Mouse (Mus musculus) Patski (cell line): ENCODE measurements at regions not wholly inside any gene's neighbourhood (a gene's known extent, or its start where the extent isn't known, plus 50 kb on each side); places are given as distances from the start of the nearest gene placed in this dataset.
A peak's percentile ranks its signal among the peaks of the same experiment; 100 is the strongest.

Experiments used
- ATAC-seq: fragments of 100-300 bp; one replicate; pipeline ENCODE4 v1.8.0; 2021
- CTCF ChIA-PET: fragments of 350-600 bp; sonication (Branson Sonifier 250); formaldehyde crosslinking; loops from one replicate; lab custom pipeline; 2022; ENCODE audit warnings: inconsistent platforms; lab: Charles Lee
- POLR2A ChIA-PET: fragments of 350-600 bp; sonication (Branson Sonifier 250); formaldehyde crosslinking; loops from one replicate; lab custom pipeline; 2022; ENCODE audit warnings: antibody characterized with exemption, inconsistent platforms; lab: Charles Lee
- DNase-seq: peaks from one replicate; pipeline ENCODE4 v3.0.0-alpha.2; 2011; ENCODE audit warnings: low read depth, low spot score
- H3K27me3 ChIP-seq: fragments of 371-371 bp; one replicate; pipeline ENCODE4 v1.5.1; 2021
- CTCF ChIP-seq: fragments of 100-300 bp; IDR thresholded peaks from one replicate; pipeline ENCODE4 v1.5.1; 2021
- in situ Hi-C: fragments of 300-500 bp; cut with MboI; formaldehyde crosslinking; loops from 3 replicates; pipeline ENCODE4 v1.11.1; 2018; ENCODE audit warnings: low pct_unique_long_range_greater_than_20kb, mixed read lengths

DNA sequence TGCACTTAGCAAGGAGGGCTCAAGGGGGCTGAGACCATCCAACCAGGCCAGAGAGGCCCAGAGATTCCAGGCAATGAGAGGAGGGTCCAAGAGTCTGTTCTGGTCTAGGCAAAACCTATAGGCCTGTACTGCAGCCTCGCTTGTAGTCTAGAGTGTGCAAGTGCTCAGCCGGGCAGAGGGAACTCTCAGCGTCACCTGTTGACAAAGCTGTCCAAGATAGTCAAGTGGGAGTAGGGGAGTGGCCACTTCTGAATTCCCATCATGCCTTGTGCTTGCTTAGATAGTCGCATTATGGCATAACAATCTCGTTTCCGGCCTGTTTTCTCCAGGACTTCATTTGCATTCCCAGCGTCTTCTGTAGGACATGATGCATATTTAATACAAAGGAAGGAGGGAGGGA lies 398.7 kb upstream of the Zmiz1 start:
- peaks cover 12% of the 10 kb centered on the region for H3K27me3 ChIP-seq
- ChIA-PET POLR2A (no interaction called here), CTCF (no interaction called here)
- in situ Hi-C loops, result no loop called here
- ATAC-seq (no peak), DNase-seq (no peak)
- TF ChIP-seq CTCF, result no peak

DNA sequence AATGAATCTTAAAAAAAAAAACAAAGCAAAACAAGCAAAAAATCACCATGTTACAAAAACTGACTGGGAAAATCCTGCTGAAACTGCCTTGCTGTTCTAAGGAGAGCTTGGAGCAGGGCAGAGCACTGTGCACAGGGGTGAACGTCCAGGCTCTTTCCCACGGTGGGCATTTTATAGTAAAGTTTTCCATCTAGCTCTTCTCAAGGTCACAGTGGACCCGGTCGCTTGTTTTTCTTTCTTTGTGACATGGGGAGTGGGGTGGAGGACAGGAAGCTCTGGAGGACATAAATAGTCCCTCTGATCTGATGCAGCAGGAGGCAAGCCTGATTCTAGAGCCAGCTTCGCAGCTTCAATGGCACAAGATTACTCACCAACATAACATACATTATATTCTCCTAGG lies 395.9 kb upstream of the Zmiz1 start:
- in situ Hi-C loops, result no loop called here
- ChIA-PET CTCF (no interaction called here), POLR2A (interaction anchor here (0.6 kb wide), 1 partner anchor 149 kb away, joined by 7 read pairs; no protein-coding TSS in a partner anchor)
- no peak for TF ChIP-seq CTCF
- H3K27me3 ChIP-seq, result peaks cover 12% of the 10 kb centered on the region
- ATAC-seq, result no peak
- DNase-seq, result no peak

- DNase-seq (no peak), ATAC-seq (no peak)
- CTCF ChIA-PET, result no interaction called here
- no peak for TF ChIP-seq CTCF
- POLR2A ChIA-PET, result no interaction called here
- peaks cover 6% of the 10 kb centered on the region for H3K27me3 ChIP-seq
- in situ Hi-C loops, result no loop called here
Observed at GRCm38 (mm10) chr14:25064190-25064947, 394.6 kb upstream of the Zmiz1 start.

DNA sequence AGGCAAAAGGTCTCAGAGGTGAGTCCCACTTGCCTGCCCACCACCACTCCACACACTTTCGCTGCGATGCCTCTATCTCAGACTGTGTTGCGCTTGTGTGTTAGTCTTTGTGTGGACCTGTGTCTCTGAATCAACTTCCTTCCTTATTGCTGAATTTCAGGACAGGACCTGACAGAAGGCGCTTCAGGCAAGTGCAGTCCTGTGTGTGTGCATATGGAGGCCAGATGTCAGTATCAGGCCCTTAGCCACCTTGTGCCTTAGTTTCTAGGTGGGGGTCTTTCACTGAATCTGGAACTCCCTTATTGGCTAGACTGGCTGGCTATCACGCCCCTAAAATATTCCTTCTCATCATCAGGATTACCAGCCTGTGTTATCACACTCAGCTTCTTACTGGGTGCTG lies 391.6 kb upstream of the Zmiz1 start:
- in situ Hi-C loops, result no loop called here
- H3K27me3 ChIP-seq, result peaks cover 6% of the 10 kb centered on the region
- TF ChIP-seq CTCF, result no peak
- ChIA-PET POLR2A (interaction anchor here (0.7 kb wide), 1 partner anchor 12 kb away, joined by 4 read pairs; no protein-coding TSS in a partner anchor), CTCF (interaction anchor here (1.1 kb wide), 1 partner anchor 10 kb away, joined by 3 read pairs; no protein-coding TSS in a partner anchor)
- ATAC-seq, result no peak
- DNase-seq, result no peak

- DNase-seq (peak; percentile 46), ATAC-seq (no peak)
- peaks cover 6% of the 10 kb centered on the region for H3K27me3 ChIP-seq
- in situ Hi-C loops, result no loop called here
- CTCF ChIA-PET, result interaction anchor here (1.1 kb wide), 1 partner anchor 9 kb away, joined by 3 read pairs; no protein-coding TSS in a partner anchor
- no peak for TF ChIP-seq CTCF
- POLR2A ChIA-PET, result no interaction called here
Observed at GRCm38 (mm10) chr14:25068430-25068829, 390.6 kb upstream of the Zmiz1 start.

- DNase-seq (no peak), ATAC-seq (no peak)
- in situ Hi-C loops, result no loop called here
- ChIA-PET CTCF (no interaction called here), POLR2A (no interaction called here)
- H3K27me3 ChIP-seq, result no peaks in the 10 kb centered on the region
- no peak for TF ChIP-seq CTCF
Observed at GRCm38 (mm10) chr14:25073143-25073542, 385.8 kb upstream of the Zmiz1 start.

DNA sequence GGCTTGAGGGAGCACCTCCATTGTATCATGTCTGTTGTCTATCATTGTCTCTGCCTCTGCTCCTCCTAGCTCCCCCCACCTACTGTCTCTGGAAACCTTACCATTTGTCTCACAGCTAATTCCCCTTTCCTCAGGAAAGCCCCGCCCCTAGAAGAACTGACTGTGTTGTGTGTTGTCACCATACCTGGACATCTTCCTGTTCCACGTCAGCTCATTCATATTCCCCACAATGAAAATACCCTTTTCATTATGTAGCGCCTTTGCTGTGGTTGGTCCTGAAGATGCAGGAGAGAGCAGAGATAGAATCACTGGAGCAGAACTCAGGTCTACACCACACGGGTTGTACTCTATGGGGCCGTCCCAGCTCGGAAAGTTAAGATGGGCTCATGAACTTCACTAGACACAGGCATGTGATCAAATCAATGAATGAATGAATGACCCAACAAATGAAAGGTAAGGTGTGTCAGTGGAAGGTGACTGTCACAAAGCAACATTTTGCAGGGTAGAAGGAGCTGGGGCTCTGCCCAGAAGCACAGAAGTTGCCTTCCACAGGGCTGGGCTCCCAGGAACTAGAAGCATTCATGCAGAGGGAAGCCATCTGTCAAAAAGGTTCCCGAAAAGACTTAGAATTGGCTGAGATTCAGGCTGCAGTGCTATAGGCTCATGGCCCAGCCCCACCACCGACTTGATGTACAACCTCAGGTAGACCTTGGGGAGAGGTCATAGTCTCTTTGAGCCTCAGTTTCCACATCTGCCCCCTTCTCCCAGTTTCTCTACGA lies 384.8 kb upstream of the Zmiz1 start:
- TF ChIP-seq CTCF, result no peak
- DNase-seq (no peak), ATAC-seq (no peak)
- in situ Hi-C loops, result no loop called here
- H3K27me3 ChIP-seq, result no peaks in the 10 kb centered on the region
- CTCF ChIA-PET, result no interaction called here
- POLR2A ChIA-PET, result no interaction called here

DNA sequence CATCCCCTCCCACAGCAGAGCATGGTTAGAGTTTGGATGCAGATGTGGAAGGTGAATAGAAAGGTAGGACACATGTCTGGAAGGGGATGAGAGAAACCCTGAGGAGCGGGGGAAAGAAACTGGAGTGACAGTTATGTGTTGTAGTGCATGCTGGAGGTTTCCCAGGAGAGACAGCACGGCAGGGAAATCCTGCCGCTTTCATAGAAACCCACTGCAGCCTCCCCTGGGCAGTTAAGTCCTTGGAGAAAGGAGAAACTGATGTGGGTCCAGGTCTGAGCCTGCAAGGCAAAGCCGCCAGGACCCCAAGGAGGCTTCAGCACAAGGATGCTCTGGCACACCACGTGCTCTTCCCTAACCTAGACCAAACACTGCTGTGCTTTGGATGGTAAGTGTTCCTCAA lies 384.1 kb upstream of the Zmiz1 start:
- no peak for ATAC-seq
- CTCF ChIA-PET, result no interaction called here

GRCm38 (mm10) chr14:25080431-25080830 lies 378.6 kb upstream of the Zmiz1 start:
- DNase-seq (no peak), ATAC-seq (no peak)
- H3K27me3 ChIP-seq, result peaks cover 3% of the 10 kb centered on the region
- no peak for TF ChIP-seq CTCF
- in situ Hi-C loops, result no loop called here
- ChIA-PET CTCF (no interaction called here), POLR2A (no interaction called here)

More for the DNA sequence above, 384.1 kb upstream of the Zmiz1 start:
- no peak for DNase-seq
- POLR2A ChIA-PET, result no interaction called here
- no peak for TF ChIP-seq CTCF
- in situ Hi-C loops, result no loop called here
- no peaks in the 10 kb centered on the region for H3K27me3 ChIP-seq

GRCm38 (mm10) chr14:25083847-25084246 lies 375.1 kb upstream of the Zmiz1 start:
- TF ChIP-seq CTCF, result no peak
- H3K27me3 ChIP-seq, result peaks cover 3% of the 10 kb centered on the region
- in situ Hi-C loops, result no loop called here
- DNase-seq (no peak), ATAC-seq (no peak)
- ChIA-PET POLR2A (no interaction called here), CTCF (no interaction called here)

- ChIA-PET CTCF (no interaction called here), POLR2A (no interaction called here)
Observed at GRCm38 (mm10) chr14:25096786-25097185, 362.2 kb upstream of the Zmiz1 start.

More at GRCm38 (mm10) chr14:25096786-25097185, 362.2 kb upstream of the Zmiz1 start:
- ATAC-seq, result no peak
- H3K27me3 ChIP-seq, result no peaks in the 10 kb centered on the region
- in situ Hi-C loops, result no loop called here
- no peak for TF ChIP-seq CTCF
- no peak for DNase-seq
